Mouse (Mus musculus) megakaryocyte, embryonic 14.5 days (primary cell): ENCODE measurements around the gene Fbln5. TPM values are rescaled to one million over a fixed set of nuclear protein-coding genes. Genes with fewer than 3 reads are reported as not detected.

Source experiments
- H3K27me3 ChIP-seq: replicated peaks from 2 replicates; pipeline ENCODE3; 2012; ENCODE audit warnings: inconsistent platforms
- H3K36me3 ChIP-seq: replicated peaks from 2 replicates; pipeline ENCODE3; 2012; ENCODE audit warnings: low read length, inconsistent platforms, mixed read lengths
- H3K4me1 ChIP-seq: 2 replicates; pipeline ENCODE4 v1.6.1; 2012; ENCODE audit warnings: inconsistent platforms
- H3K4me3 ChIP-seq: replicated peaks from 2 replicates; pipeline ENCODE3; 2012; ENCODE audit warnings: moderate library complexity, mild to moderate bottlenecking, inconsistent platforms
- H3K9me3 ChIP-seq: 2 replicates; pipeline ENCODE4 v1.6.1; 2012; ENCODE audit warnings: inconsistent platforms
- FLI1 ChIP-seq: IDR thresholded peaks from 2 replicates; pipeline ENCODE4 v1.6.1; 2012; ENCODE audit warnings: low read length, inconsistent platforms, mixed read lengths
- GATA1 ChIP-seq: IDR thresholded peaks from 3 replicates; pipeline ENCODE4 v1.6.1; 2012; ENCODE audit warnings: mixed read lengths, low read length, inconsistent platforms, borderline replicate concordance
- polyA plus RNA-seq: library from polyadenylated mRNA; stranded (reverse); fragments of >175 nt; gene quantifications from 2 replicates; pipeline ENCODE4 v1.2.3, GENCODE M21; 2012; ENCODE audit warnings: low replicate concordance; ENCODE audit not compliant: insufficient read depth

The Fbln5 gene
- not detected in 2 replicates for polyA plus RNA-seq

DNA sequence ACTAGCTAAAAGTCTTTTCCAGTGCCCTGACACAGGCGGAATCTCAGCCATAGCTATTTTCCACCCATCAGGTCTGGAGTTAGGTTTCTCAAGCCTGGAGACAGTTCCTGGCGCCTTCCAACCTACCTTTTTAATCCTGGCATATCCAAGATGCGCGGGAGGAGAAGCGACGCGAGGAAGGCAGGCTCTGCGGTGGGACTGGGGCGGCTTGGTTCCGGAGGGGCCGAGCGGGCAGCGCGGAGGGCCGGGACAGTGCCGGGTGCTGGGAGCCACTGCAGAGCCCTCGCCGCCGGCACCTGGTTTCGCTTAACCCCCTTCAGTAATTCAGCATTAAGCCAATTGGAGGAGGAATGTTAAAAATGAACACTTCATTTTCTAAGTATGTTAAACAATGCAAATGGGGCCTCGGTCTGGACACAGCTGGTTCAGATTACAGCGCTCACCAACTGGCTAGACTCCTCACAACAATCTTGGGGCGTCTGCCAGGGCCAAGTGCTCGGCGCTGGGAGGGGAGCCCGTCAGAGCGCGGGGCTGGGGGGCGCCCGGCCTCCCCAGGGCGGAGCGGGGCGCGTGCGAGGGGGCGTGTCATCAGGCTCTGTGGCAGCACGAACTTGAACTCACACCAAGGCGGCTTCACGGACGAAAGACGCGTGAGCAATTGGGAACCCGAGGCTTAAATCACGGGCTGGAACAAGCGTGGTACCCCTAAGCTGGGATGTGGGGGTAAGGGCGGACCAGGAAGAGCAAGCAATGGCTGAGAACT, at the start of gene Fbln5:
Gene Fbln5 (minus strand): TSS at position 448 of the 763 bp plus-strand sequence.
- peaks cover 36% of the 10 kb centered on the region for H3K4me1 ChIP-seq
- peaks cover 73% of the 10 kb centered on the region for H3K27me3 ChIP-seq
- H3K9me3 ChIP-seq: no peaks in the 10 kb centered on the region
- H3K4me3 ChIP-seq: peak within 1 kb of the TSS; percentile 89
- TF ChIP-seq FLI1 (no peak), GATA1 (no peak)
- H3K36me3 ChIP-seq: no peaks in the 10 kb centered on the region

DNA sequence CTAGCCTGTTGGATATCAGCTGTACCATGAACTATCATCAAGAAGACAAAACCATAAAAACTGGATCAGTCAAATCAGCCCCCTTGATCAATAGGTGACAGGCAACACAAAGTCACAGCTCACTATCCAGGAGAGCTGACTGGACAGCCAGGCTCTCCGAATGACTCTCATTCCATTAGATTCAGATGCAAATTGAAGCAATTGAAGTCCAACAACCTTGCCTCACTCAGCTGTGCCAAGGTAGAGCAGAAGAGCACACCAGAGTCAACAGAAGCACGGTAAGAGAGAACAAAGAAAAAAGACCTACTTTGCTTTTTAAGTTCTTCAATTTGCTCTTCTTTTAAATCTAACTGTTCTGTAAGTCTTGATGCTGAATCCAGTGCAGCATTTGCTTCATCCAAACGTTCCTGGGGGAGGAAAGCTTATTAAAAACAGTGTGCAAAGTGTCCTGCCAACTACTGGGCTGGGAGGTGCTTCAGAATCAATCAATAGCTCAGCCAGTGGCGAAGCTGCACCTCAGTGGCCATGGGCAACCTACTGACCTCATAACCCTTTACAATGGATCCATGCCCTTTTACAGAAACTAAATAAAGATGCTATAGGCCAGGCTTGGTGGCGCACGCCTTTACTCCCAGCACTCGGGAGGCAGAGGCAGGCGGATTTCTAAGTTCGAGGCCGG, 43.6 kb upstream of the Fbln5 start:
- TF ChIP-seq FLI1 (no peak), GATA1 (no peak)
- peaks cover 64% of the 10 kb centered on the region for H3K36me3 ChIP-seq
- no peak overlapping the region for H3K4me3 ChIP-seq
- H3K27me3 ChIP-seq: no peaks in the 10 kb centered on the region
- H3K9me3 ChIP-seq: no peaks in the 10 kb centered on the region
- H3K4me1 ChIP-seq: 0 out of 2 replicates have a peak, but pooled peaks cover 3% of the 10 kb centered on the region

- no peak overlapping the region for H3K4me3 ChIP-seq
- no peak for TF ChIP-seq GATA1
- TF ChIP-seq FLI1: no peak
- peaks cover 9% of the 10 kb centered on the region; the same call in 1 of the 2 replicates for H3K4me1 ChIP-seq
- H3K27me3 ChIP-seq: no peaks in the 10 kb centered on the region
- peaks cover 59% of the 10 kb centered on the region for H3K36me3 ChIP-seq
- H3K9me3 ChIP-seq: no peaks in the 10 kb centered on the region
Measured at GRCm38 (mm10) chr12:101860256-101860655, 41.4 kb upstream of the Fbln5 start.

DNA sequence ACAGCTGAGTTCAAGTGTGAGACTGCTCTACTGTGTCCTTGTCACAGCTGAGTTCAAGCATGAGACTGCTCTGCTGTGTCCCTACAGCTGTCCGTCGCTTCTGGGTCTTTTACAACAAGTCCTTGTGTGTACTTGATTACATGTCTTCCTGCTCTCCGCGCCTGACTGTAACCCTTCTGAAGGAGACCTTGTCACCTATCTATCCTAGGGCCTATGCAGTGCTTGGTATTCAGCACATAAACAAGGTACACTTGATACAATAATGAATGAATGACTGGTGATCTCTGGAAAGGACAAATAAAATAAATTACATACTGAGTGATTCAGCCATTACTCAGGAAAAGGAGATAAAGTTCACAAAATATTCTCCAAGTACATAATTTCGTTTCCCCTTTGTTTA, 39.2 kb upstream of the Fbln5 start:
- TF ChIP-seq GATA1 (no peak), FLI1 (no peak)
- peaks cover 60% of the 10 kb centered on the region for H3K36me3 ChIP-seq
- no peaks in the 10 kb centered on the region for H3K9me3 ChIP-seq
- H3K4me3 ChIP-seq: no peak overlapping the region
- no peaks in the 10 kb centered on the region for H3K27me3 ChIP-seq
- H3K4me1 ChIP-seq: peaks cover 9% of the 10 kb centered on the region; the same call in 1 of the 2 replicates

DNA sequence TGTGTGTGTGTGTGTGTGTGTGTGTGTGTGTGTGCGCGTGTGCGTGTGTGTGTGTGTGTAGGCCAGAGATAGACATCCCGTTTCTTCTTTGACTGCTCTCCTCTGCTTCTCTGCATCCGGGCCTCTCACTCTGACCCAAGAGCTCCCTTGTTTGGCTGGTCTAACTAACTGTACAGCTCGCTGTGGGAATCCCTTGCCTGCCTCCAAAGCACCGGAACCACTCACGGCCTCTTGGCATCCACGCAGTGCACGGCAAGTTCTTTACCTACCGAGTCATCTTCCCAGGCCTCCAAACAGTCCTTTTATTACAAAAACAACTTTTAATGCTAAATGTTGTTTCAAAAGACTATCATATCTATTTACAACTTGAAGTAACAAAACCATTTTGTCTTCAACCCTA, 35.5 kb upstream of the Fbln5 start:
- Histone ChIP-seq H3K36me3 (peaks cover 51% of the 10 kb centered on the region), H3K27me3 (no peaks in the 10 kb centered on the region), H3K4me3 (no peak overlapping the region), H3K4me1 (peaks cover 6% of the 10 kb centered on the region; the same call in 1 of the 2 replicates), H3K9me3 (no peaks in the 10 kb centered on the region)
- TF ChIP-seq FLI1: no peak
- TF ChIP-seq GATA1: no peak

GRCm38 (mm10) chr12:101851846-101852564, 33.1 kb upstream of the Fbln5 start:
- no peak for TF ChIP-seq FLI1
- no peak for TF ChIP-seq GATA1
- Histone ChIP-seq H3K9me3 (no peaks in the 10 kb centered on the region), H3K4me3 (no peak overlapping the region), H3K4me1 (peaks cover 6% of the 10 kb centered on the region; the same call in 1 of the 2 replicates), H3K27me3 (no peaks in the 10 kb centered on the region), H3K36me3 (peaks cover 44% of the 10 kb centered on the region)

DNA sequence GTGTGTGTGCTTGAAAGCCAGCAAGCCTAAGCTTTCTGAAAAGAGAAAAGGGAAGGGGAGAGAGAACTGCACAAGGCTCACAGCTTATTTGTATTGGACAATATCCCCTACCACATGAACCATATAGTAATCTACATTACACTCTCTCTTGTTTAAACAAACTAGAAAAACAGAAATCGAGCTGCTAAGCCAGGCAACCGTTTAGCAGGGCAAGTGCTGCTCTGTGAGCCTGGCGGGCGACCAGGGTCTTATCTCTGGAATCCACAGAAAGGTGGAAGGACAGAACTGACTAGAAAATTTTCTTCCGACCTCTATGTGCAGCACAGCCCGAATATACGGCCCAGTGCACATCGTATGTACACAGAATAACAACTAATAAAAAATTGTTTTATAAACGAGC, 32.5 kb upstream of the Fbln5 start:
- H3K9me3 ChIP-seq: no peaks in the 10 kb centered on the region
- peaks cover 44% of the 10 kb centered on the region for H3K36me3 ChIP-seq
- TF ChIP-seq FLI1 (no peak), GATA1 (no peak)
- H3K27me3 ChIP-seq: no peaks in the 10 kb centered on the region
- peaks cover under 1% of the 10 kb centered on the region; the same call in 1 of the 2 replicates for H3K4me1 ChIP-seq
- H3K4me3 ChIP-seq: no peak overlapping the region

DNA sequence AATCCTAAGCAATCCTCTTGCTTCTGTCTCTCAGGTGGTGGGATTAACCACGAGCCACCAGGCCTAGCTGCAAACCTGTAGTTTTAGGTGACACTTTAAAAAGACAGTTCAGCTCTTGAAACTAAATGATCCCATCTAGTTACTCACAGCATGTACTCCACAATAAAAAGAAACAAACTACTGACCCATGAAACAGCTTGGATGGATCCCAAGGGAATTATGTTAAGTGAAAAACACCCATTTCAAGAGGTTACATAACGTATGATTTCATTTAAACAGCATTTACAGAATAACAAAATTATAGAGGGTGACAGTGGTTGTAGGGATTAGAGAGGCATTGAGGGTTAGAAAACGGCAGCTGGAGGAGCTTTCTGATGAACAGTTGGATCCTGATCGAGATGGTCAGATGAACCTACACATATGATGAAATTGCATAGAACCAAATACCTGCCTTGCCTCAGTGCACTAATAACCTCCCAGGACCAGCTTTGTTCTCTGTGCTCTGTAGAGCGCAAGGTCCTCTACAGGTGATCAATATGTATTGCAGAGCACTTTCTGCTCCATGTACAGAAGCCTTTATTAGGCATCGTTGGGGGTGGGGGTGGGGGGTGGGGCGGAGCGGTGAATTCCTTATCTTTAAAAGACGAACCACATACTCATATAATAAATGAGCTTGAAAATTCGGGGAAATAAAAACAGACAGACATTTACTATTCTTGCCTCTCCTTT, 17.9 kb upstream of the Fbln5 start:
- peaks cover 55% of the 10 kb centered on the region for H3K36me3 ChIP-seq
- no peaks in the 10 kb centered on the region for H3K27me3 ChIP-seq
- H3K9me3 ChIP-seq: no peaks in the 10 kb centered on the region
- TF ChIP-seq FLI1: no peak
- TF ChIP-seq GATA1: no peak
- no peak overlapping the region for H3K4me3 ChIP-seq
- H3K4me1 ChIP-seq: no peaks in the 10 kb centered on the region

DNA sequence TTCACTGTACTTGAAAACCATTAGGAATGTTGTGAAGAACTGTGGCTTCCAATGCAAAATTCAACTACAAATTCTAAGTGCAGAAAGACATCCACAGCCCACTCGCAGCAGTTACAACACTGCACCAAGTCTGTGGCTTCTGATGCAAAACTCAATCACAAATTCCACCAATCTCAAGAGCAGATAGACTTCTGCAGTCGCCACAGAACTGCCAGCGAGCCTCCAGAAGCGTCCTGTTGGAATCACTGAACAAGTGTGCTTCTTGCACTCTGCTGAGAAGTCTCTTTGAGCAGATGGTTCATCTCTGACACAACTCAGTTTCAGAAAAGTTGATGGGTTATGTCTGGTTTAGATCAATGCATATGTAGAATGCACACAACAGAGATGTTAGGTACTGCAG, 15.9 kb upstream of the Fbln5 start:
- H3K4me3 ChIP-seq: no peak overlapping the region
- H3K4me1 ChIP-seq: no peaks in the 10 kb centered on the region
- no peaks in the 10 kb centered on the region for H3K27me3 ChIP-seq
- no peak for TF ChIP-seq GATA1
- TF ChIP-seq FLI1: no peak
- H3K9me3 ChIP-seq: no peaks in the 10 kb centered on the region
- peaks cover 55% of the 10 kb centered on the region for H3K36me3 ChIP-seq
